Mouse (Mus musculus): ENCODE data around the gene Epha8. TPM values are rescaled to one million over a fixed set of nuclear protein-coding genes. Genes with fewer than 3 reads are reported as not detected.

Epha8 gene
- 0.80 and 0.84 TPM in 2 replicates for polyA plus RNA-seq (2015; fragmentation: Nextera tagmentation; extraction: Ambion mirVana)

GRCm38 (mm10) chr4:136956751-136957446, at the start of gene Epha8:
TSS of gene Epha8 (minus strand) at chr4:136956816.
- Histone ChIP-seq H3K36me3 (no peaks in the 10 kb centered on the region), H3K4me2 (replicated peaks) (peak within 1 kb of the TSS; percentile 96), H3K4me1 (replicated peaks) (peaks cover 26% of the 10 kb centered on the region; the same call in 1 of the 2 replicates), H3K27me3 (replicated peaks) (peaks cover 60% of the 10 kb centered on the region), H3K27ac (no peak within 1 kb of the TSS), H3K4me3 (replicated peaks) (peak within 1 kb of the TSS; percentile 43), H3K9ac (peak within 1 kb of the TSS; percentile 36), H3K9me3 (no peaks in the 10 kb centered on the region)
- peak; percentile 56; the same call in 1 of the 2 replicates for ATAC-seq
- WGBS, result under 1% methylated on average over 61 of the region's 75 CpGs

DNA sequence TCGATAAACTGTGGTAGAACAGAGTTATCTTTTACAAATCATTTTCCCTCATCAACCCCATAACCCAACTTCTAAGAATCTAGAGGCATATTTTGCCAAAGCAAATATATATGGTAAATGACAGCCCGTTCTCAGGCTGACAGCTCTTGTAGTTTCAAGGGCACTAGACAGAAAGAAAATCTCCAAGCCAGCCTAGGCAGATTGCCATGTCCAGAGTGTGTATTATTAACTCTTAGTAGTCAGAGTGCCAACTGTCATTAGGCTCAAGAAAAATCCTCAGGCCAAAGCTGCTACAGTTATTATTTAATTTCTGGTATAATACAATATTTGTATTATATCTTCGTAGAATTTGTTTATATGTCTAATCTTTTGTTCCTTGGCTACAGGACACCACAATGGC, 45.2 kb upstream of the Epha8 start:
- Histone ChIP-seq H3K36me3 (peaks cover 2% of the 10 kb centered on the region; the same call in 1 of the 2 replicates), H3K4me3 (replicated peaks) (no peak overlapping the region), H3K4me2 (replicated peaks) (no peak overlapping the region), H3K9me3 (no peaks in the 10 kb centered on the region), H3K27me3 (replicated peaks) (no peaks in the 10 kb centered on the region), H3K27ac (no peak overlapping the region), H3K4me1 (replicated peaks) (no peaks in the 10 kb centered on the region), H3K9ac (no peak overlapping the region)
- WGBS, result 87% methylated on average over 3 of the region's 3 CpGs
- no peak for ATAC-seq

DNA sequence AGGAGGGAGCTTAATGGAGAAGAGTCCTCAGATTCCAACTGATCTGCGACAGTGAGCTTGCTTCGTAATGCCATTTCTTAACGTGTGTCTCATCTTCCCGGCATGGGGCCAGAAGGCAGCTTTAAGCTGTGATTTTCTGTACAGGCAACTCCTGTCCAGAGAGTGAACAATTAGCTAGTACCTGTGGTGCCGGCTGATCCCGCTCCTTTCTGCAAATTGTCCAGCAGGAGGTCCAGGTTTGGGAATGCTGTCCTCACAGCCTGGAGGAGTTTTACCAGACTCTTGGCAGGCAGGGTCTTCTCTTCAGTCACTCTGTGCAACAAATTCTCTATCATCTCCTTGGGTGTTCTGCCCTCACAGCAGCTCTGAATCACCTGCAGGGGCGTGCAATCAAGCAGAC, 44.4 kb upstream of the Epha8 start:
- no peak for ATAC-seq
- no peak overlapping the region for H3K9ac ChIP-seq
- H3K27me3 ChIP-seq (replicated peaks), result no peaks in the 10 kb centered on the region
- H3K27ac ChIP-seq, result no peak overlapping the region
- no peaks in the 10 kb centered on the region for H3K9me3 ChIP-seq
- H3K4me2 ChIP-seq (replicated peaks), result no peak overlapping the region
- H3K4me3 ChIP-seq (replicated peaks), result no peak overlapping the region
- H3K36me3 ChIP-seq, result peaks cover 3% of the 10 kb centered on the region; the same call in 1 of the 2 replicates
- 87% methylated on average over 7 of the region's 7 CpGs for WGBS
- no peaks in the 10 kb centered on the region for H3K4me1 ChIP-seq (replicated peaks)

GRCm38 (mm10) chr4:136998371-136998770, 41.8 kb upstream of the Epha8 start:
- Histone ChIP-seq H3K9ac (no peak overlapping the region), H3K4me2 (replicated peaks) (no peak overlapping the region), H3K4me3 (replicated peaks) (no peak overlapping the region), H3K9me3 (no peaks in the 10 kb centered on the region), H3K4me1 (replicated peaks) (no peaks in the 10 kb centered on the region), H3K36me3 (peaks cover 10% of the 10 kb centered on the region; the same call in 1 of the 2 replicates), H3K27me3 (replicated peaks) (no peaks in the 10 kb centered on the region), H3K27ac (no peak overlapping the region)
- ATAC-seq, result no peak
- 87% methylated on average over 7 of the region's 7 CpGs for WGBS

DNA sequence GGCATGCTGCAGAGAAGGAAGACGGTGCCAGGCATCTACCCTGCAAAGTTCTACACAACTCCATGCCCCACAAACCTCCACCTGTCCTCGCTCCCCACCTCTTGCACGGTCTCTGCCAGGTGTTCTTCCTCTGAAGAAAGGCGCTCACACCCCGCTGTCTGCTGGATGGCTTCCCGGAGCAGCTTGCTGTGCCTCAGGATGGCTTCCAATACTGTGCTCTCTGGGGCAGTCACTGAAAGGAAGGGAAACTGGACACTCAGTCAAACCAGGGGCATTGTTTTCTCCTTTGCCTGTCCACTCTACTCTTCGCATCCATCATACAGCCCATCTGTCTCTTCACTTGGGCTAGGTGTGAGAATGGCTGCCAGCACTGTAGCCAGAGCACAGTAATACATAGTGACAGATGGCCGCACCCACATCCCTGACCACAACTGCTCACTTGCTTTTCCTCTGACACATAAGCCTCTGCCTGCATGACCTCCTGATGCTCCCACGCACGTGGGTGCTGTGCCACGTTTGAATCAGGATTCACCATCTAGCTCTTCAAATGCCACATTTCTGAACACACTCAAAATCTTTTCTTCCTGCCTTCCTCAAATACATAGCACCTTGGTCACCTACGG, 41.2 kb upstream of the Epha8 start:
- Histone ChIP-seq H3K27me3 (replicated peaks) (no peaks in the 10 kb centered on the region), H3K9ac (no peak overlapping the region), H3K27ac (no peak overlapping the region), H3K4me3 (replicated peaks) (no peak overlapping the region), H3K4me1 (replicated peaks) (no peaks in the 10 kb centered on the region), H3K36me3 (peaks cover 13% of the 10 kb centered on the region; the same call in 1 of the 2 replicates), H3K9me3 (no peaks in the 10 kb centered on the region), H3K4me2 (replicated peaks) (no peak overlapping the region)
- no peak for ATAC-seq
- WGBS, result 93% methylated on average over 12 of the region's 12 CpGs

- Histone ChIP-seq H3K27me3 (replicated peaks) (no peaks in the 10 kb centered on the region), H3K9me3 (no peaks in the 10 kb centered on the region), H3K36me3 (peaks cover 13% of the 10 kb centered on the region; the same call in 1 of the 2 replicates), H3K27ac (no peak overlapping the region), H3K9ac (no peak overlapping the region), H3K4me1 (replicated peaks) (no peaks in the 10 kb centered on the region), H3K4me3 (replicated peaks) (no peak overlapping the region), H3K4me2 (replicated peaks) (no peak overlapping the region)
- no peak for ATAC-seq
- 75% methylated on average over 7 of the region's 7 CpGs for WGBS
Measured at GRCm38 (mm10) chr4:136996933-136997332, 40.3 kb upstream of the Epha8 start.

GRCm38 (mm10) chr4:136995361-136995760, 38.7 kb upstream of the Epha8 start:
- no peaks in the 10 kb centered on the region for H3K9me3 ChIP-seq
- H3K9ac ChIP-seq, result no peak overlapping the region
- no peaks in the 10 kb centered on the region for H3K4me1 ChIP-seq (replicated peaks)
- peaks cover 13% of the 10 kb centered on the region; the same call in 1 of the 2 replicates for H3K36me3 ChIP-seq
- H3K4me3 ChIP-seq (replicated peaks), result no peak overlapping the region
- ATAC-seq, result no peak
- 90% methylated on average over 14 of the region's 14 CpGs for WGBS
- no peak overlapping the region for H3K27ac ChIP-seq
- no peaks in the 10 kb centered on the region for H3K27me3 ChIP-seq (replicated peaks)
- H3K4me2 ChIP-seq (replicated peaks), result no peak overlapping the region

DNA sequence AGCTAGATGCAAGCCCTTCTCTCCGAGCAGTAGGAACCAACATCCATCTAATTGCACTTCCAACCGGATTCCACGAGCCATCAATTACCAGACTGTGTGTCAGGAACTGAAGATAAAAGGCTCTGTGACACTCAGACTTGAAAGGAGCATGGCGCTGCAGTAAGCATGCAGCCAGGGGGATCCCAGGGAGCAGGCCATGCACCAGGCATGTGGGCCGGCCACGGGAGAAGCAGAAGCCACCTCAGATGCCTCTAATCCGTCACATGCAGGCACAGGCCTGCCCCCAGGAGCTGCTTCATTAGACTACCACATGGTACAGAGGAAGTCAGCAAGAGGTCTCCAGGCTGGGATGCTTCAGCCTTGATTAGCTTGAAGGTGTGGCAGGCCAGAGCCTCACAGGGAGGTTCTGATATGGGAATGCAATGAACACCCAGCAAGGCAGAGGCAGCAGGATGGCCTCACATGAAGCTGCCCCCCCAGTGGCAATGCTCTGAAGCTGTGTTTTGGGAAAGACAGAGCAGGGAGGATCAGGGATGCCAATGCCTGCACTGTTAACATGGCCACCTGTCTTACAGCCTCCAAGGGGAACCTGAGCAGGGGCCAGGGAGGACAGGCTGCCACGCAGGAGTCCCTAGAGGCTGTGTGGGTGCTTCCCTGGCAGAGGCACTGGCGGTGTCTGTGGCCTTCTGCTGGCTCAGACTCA, 25.5 kb upstream of the Epha8 start:
- ATAC-seq, result no peak
- no peaks in the 10 kb centered on the region; the same call in 1 of the 2 replicates for H3K36me3 ChIP-seq
- no peak overlapping the region for H3K4me2 ChIP-seq (replicated peaks)
- H3K27me3 ChIP-seq (replicated peaks), result 0 out of 2 replicates have a peak, but pooled peaks cover under 1% of the 10 kb centered on the region
- H3K4me3 ChIP-seq (replicated peaks), result no peak overlapping the region
- WGBS, result 52% methylated on average over 9 of the region's 9 CpGs
- H3K4me1 ChIP-seq (replicated peaks), result 0 out of 2 replicates have a peak, but pooled peaks cover 2% of the 10 kb centered on the region
- H3K9me3 ChIP-seq, result no peaks in the 10 kb centered on the region
- no peak overlapping the region for H3K9ac ChIP-seq
- no peak overlapping the region for H3K27ac ChIP-seq

GRCm38 (mm10) chr4:136981347-136981746, 24.7 kb upstream of the Epha8 start:
- H3K9me3 ChIP-seq, result no peaks in the 10 kb centered on the region
- 0 out of 2 replicates have a peak, but pooled peaks cover 3% of the 10 kb centered on the region for H3K27me3 ChIP-seq (replicated peaks)
- WGBS, result 9% methylated on average over 12 of the region's 12 CpGs
- H3K4me1 ChIP-seq (replicated peaks), result 0 out of 2 replicates have a peak, but pooled peaks cover 2% of the 10 kb centered on the region
- H3K9ac ChIP-seq, result no peak overlapping the region
- H3K4me2 ChIP-seq (replicated peaks), result no peak overlapping the region
- no peak overlapping the region for H3K27ac ChIP-seq
- no peak overlapping the region for H3K4me3 ChIP-seq (replicated peaks)
- no peaks in the 10 kb centered on the region; the same call in 1 of the 2 replicates for H3K36me3 ChIP-seq
- peak; percentile 68 for ATAC-seq

GRCm38 (mm10) chr4:136980921-136981320, 24.3 kb upstream of the Epha8 start:
- Histone ChIP-seq H3K9ac (no peak overlapping the region), H3K4me3 (replicated peaks) (no peak overlapping the region)
- 66% methylated on average over 4 of the region's 4 CpGs for WGBS

GRCm38 (mm10) chr4:136977244-136977643, 20.6 kb upstream of the Epha8 start:
- Histone ChIP-seq H3K4me1 (replicated peaks) (0 out of 2 replicates have a peak, but pooled peaks cover 2% of the 10 kb centered on the region), H3K36me3 (no peaks in the 10 kb centered on the region), H3K9me3 (no peaks in the 10 kb centered on the region), H3K4me2 (replicated peaks) (no peak overlapping the region), H3K27me3 (replicated peaks) (0 out of 2 replicates have a peak, but pooled peaks cover 6% of the 10 kb centered on the region), H3K4me3 (replicated peaks) (no peak overlapping the region), H3K27ac (no peak overlapping the region), H3K9ac (no peak overlapping the region)
- 46% methylated on average over 8 of the region's 8 CpGs for WGBS
- no peak for ATAC-seq

More at GRCm38 (mm10) chr4:136980921-136981320, 24.3 kb upstream of the Epha8 start:
- no peak for ATAC-seq
- 0 out of 2 replicates have a peak, but pooled peaks cover 3% of the 10 kb centered on the region for H3K27me3 ChIP-seq (replicated peaks)
- no peaks in the 10 kb centered on the region for H3K9me3 ChIP-seq
- no peaks in the 10 kb centered on the region for H3K36me3 ChIP-seq
- 0 out of 2 replicates have a peak, but pooled peaks cover 2% of the 10 kb centered on the region for H3K4me1 ChIP-seq (replicated peaks)
- H3K27ac ChIP-seq, result no peak overlapping the region
- H3K4me2 ChIP-seq (replicated peaks), result no peak overlapping the region

- 9% methylated on average over 6 of the region's 6 CpGs for WGBS
- H3K27ac ChIP-seq, result no peak overlapping the region
- H3K4me3 ChIP-seq (replicated peaks), result no peak overlapping the region
- H3K4me2 ChIP-seq (replicated peaks), result no peak overlapping the region
- no peak for ATAC-seq
- no peak overlapping the region for H3K9ac ChIP-seq
- H3K27me3 ChIP-seq (replicated peaks), result peaks cover 41% of the 10 kb centered on the region
- no peaks in the 10 kb centered on the region for H3K36me3 ChIP-seq
- peaks cover 7% of the 10 kb centered on the region; the same call in 1 of the 2 replicates for H3K4me1 ChIP-seq (replicated peaks)
- H3K9me3 ChIP-seq, result no peaks in the 10 kb centered on the region
Measured at GRCm38 (mm10) chr4:136970939-136971338, 14.3 kb upstream of the Epha8 start.
